Mouse (Mus musculus) cerebellum, adult 8-10 months (tissue): ENCODE results near the gene Sct.
"Not testable (repeated sequence)": the region's sequence is repeated elsewhere in the genome, so short reads cannot be mapped to it uniquely, and the experiment has no call there.

ENCODE experiments used
- DNase-seq: peaks from one replicate; pipeline ENCODE4 v3.0.0; 2022

Sct gene

DNA sequence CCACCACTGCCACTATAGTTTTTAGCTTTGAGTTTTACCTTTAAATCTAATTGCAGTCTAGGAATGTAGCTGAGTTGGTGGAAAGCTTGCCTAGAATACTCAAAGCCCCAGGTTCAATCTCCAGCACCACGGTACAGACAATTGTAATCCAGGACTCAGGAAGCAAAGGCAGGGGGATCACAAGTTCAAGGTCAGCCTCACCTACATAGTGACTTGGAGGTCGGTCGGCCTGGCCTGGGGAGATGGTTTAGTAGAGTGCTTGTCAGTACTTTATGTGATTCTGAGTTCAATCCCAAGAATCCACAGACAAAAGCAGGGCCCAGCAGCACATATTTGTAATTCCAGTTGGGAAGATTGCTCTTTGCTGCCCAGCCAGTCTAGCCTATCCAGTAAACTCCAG lies 9.1 kb upstream of the Sct start:
- DNase-seq = no peak

GRCm38 (mm10) chr7:141282756-141283155 lies 3.8 kb upstream of the Sct start:
- DNase-seq = no peak

DNA sequence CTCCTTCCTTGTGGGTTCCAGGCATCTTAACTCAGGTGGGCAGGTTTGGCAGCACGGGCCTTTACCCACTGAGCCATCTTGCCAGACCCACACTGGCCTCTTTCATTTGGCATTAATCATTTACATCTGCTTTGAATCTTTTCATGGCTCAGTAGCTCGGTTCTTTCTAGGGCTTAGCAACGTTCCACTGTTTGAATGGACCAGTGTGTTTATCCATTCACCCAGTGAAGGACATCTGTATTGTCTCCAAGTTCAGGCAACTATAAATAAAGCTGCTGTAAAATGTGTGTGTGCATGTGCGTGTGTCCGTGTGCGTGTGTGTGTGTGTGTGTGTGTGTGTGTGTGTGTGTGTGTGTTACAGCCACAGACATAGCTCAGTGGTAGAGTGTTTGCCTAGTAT lies 2.5 kb upstream of the Sct start:
- no peak for DNase-seq

DNA sequence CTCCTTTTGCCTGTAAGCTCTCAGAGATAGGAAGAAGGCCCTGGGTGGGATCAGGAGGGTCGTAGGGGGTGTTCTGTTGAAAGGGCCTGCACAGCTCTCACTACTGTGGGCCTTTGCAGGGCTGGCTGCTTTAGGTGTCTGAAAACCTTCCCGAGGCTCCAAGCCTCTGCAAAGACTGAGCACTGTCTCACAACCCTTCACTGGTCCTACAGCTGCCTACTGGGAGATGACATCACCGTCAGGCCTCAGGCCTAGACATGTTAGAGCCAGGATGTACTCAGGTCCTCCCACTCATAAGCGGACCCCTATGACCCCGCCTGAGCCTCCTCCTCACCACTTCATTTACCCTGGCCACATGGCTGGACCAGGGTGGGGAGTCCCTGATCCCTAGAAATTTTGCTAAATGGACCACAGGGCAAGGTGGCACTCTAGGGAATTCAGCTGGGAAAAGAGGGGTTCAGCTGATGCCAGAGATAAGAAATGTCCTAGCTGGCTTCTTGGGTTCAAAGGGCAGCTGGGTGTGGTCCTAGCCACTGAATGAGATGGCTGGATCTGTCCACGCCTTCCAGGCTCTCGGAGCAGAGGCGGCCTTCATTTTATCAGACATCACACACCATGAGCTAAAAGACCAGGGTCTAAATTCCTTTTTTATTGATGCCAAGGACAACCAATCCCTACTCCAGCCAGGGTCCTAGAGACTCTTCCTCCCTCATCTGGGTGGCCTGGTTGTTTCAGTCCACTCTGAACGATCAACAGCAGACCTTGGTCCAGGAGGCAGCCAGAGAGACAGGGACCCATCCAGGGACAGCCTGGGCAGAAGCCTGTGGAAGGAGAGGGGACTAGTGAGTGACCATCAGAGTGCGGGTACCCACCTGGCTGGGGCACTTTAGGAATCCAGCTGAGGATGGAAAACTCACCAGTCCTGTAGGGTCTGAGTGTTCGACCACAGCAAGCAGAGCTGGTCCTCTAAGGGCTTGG lies 943 bp downstream of the Sct start:
- no peak for DNase-seq

- DNase-seq = no peak
These were observed 2.4 kb downstream of the Sct start, which contains the start of gene Cdhr5 for GRCm38 (mm10) chr7:141276546-141276945. Gene Cdhr5 (minus strand): TSS chr7:141276786.

DNA sequence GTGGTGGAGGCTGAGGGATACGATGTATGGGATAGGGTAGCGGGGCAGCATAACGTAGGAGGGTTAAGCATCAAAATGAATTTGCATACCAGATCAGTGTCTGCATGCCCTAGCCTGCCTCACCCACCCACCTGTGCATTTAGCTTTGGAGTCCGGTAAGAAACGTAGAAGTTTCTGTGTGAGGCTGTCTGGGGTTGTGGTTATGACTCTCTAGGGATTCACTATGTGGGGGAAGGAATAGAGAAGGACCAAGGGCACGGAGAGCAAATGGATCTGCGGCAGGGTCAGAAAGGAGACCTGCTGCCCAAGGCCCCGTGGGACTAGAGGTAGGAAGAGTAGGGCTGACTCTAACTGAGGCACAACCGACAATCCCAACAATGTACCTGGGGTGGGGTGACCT lies 3.6 kb downstream of the Sct start:
- DNase-seq = no peak

DNA sequence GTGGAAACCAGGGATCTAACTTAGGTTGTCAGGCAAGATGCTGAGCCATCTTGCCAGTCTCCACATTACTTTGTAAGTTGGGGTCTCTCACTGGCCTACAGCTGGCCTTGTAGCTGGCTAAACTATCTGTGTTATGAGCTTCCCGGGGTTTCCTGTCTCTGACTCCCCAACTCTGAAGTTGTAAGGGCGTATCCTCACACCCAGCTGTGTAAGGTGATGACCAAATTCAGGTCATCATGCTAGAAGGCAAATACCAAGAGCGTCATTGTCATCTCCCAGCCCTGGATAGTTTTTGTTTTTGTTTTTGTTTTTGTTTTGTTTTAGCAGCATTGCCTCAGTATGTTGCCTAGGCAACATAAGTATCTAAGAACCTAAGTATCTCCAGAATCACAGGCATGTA lies 8.3 kb downstream of the Sct start:
- no peak for DNase-seq

DNA sequence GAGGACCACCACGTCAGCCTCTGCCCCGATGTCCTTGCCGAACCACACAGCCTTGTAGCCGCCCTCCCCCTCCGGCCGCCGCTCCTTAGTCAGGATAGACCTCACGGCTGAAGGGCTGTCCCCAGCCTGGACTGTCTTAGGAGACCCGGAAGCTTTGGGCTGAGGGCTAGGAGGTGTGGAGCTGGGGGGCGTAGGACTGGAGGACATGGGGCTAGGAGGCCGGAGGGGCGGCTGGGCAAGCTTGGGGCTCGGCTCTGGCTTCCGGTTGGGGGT lies 9.7 kb downstream of the Sct start:
- no peak for DNase-seq

DNA sequence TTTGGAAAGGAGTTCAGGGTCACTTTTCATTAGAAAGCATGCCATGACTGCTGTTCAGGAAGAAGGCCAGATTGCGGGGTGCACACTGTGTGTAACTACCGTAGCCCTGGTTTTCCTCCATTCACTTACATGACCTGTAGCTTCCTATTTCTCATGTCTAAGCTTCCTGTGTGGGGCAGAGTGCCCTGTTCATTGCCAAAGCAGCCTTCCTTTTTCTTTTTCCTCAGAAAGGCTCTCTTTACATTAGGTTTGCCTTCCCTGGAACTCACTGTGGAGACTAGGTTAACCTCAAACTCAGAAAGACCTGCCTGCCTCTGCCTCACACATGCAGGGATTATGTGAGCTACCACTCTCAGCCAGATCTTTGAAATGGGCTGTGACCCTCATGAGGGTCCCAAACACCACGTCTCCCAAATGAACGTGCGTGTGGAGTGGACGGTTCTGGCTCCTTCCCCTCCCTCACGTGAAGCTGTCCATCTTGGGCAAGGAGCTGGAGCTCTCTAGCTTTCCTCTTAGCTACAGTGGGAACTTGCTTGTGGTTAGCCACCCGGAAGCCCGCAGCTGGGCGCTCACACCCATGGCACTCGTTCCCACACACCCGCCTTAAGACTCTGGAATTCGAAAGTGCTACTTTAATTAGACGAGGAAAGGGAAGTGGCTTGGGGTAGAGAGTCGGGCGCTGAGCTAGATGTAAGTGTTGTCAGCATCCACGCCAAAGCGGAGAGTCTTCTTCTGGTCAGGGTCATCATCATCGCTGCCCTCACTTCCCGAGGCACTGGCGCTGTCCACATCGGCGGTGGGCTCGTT lies 10.3 kb downstream of the Sct start:
- DNase-seq = no peak

- DNase-seq = peak; percentile 30
These were observed 13.0 kb downstream of the Sct start, which contains the start of gene Irf7 for GRCm38 (mm10) chr7:141265739-141266561. Gene Irf7 (minus strand): TSS chr7:141266481.

GRCm38 (mm10) chr7:141265411-141265738 lies 13.6 kb downstream of the Sct start:
- no peak for DNase-seq

- DNase-seq = no peak
These were observed 14.0 kb downstream of the Sct start for GRCm38 (mm10) chr7:141264761-141265410.

GRCm38 (mm10) chr7:141264041-141264700 lies 14.8 kb downstream of the Sct start:
- no peak for DNase-seq

- no peak for DNase-seq
These were observed 15.3 kb downstream of the Sct start for GRCm38 (mm10) chr7:141263640-141264039.

DNA sequence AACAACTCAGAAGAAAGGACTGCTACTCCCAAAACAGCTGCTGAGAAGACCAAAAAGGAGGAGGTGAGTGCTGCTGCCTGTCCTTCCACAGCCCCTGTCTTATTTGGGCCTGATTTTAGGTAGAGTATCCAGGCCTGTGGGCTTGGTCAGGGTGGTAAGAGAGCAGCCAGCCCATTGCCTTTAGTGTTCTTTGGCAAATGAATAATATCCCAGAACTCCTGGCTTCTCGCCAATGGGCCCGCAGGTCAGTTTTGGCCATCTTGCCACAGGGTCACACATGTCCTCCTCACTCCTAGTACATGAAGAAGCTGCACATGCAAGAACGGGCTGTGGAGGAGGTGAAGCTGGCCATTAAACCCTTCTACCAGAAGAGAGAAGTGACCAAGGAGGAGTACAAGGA lies 17.5 kb downstream of the Sct start:
- DNase-seq = no peak

DNA sequence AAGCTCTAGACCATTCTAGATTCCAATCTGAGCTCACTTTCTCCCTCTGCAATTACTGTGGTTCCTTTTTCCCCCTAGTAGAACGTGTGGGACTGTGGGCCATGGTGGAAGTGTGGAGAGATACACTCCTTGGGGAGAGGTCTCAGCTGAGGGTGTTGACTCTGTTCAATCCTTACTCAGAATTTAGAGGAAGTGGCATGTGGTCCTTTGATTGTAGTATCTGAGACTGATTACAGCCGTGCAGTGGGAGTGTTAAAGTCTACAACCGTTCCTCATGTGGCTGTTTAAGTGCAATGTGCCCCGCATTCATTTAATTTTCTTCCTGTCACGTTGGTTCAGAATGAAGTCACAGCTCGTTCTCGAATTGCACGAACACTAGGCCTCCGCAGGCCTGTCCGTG lies 22.8 kb downstream of the Sct start:
- no peak for DNase-seq

DNA sequence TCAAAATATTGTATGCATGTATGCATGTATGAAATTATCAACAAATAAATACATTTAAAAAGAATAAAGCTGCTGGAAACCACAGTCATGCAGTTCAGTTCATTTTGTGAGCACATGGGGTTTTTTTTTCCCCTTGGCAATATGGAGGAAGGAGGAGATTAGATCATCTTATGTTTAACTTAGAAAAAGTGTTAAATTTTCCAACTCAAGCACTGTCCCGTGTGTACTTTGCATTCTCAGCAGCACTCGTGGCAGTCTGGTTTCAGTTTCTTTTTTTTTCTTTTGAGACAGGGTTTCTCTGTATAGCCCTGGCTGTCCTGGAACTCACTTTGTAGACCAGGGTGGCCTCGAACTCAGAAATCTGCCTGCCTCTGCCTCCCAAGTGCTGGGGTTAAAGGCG lies 28.4 kb downstream of the Sct start:
- DNase-seq = not testable (repeated sequence)

- DNase-seq = no peak
These were observed 47.4 kb downstream of the Sct start for GRCm38 (mm10) chr7:141231551-141231950.

- no peak for DNase-seq
These were observed 47.8 kb downstream of the Sct start for GRCm38 (mm10) chr7:141231111-141231510.

DNA sequence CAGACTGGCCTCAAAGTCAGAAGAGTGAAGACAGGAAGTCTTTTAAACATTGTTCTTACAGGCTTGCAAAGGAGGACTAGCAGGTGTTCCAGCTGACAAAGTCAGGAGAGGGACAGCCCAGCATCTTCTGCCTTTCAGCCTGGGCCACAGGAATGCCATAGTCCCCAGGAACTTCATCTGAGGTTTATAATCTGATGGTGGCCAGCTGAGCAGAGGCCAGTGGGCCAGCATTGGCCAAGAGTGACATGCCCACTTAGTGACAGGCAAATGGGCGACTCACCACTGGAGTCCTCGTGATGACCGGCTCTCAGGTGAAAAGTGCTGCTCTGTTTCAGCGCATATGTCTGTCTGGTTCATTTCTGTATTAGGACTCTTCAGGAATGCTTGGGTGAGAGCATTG lies 48.4 kb downstream of the Sct start:
- DNase-seq = no peak

DNA sequence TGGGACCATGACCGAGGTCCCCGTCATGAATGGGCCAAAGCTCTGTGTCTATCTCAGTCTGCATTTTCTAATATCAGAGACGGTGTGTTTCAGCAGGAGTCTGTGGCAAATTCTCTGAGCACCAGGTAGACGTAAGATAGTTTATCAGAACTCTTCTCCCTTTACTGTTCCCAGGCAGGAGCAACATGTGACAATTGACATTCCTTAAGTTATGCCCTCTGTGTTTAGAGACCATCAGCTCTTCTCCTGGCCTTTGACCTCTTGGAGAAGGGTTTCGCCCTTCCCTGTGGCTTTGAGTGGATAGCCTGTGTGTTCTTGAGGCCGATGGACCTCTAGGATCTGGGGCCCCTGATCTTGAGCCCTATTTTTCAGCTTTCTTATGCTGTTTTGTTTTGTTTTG lies 49.2 kb downstream of the Sct start:
- no peak for DNase-seq
